Mouse (Mus musculus): ENCODE results near the gene Recql.

DNA sequence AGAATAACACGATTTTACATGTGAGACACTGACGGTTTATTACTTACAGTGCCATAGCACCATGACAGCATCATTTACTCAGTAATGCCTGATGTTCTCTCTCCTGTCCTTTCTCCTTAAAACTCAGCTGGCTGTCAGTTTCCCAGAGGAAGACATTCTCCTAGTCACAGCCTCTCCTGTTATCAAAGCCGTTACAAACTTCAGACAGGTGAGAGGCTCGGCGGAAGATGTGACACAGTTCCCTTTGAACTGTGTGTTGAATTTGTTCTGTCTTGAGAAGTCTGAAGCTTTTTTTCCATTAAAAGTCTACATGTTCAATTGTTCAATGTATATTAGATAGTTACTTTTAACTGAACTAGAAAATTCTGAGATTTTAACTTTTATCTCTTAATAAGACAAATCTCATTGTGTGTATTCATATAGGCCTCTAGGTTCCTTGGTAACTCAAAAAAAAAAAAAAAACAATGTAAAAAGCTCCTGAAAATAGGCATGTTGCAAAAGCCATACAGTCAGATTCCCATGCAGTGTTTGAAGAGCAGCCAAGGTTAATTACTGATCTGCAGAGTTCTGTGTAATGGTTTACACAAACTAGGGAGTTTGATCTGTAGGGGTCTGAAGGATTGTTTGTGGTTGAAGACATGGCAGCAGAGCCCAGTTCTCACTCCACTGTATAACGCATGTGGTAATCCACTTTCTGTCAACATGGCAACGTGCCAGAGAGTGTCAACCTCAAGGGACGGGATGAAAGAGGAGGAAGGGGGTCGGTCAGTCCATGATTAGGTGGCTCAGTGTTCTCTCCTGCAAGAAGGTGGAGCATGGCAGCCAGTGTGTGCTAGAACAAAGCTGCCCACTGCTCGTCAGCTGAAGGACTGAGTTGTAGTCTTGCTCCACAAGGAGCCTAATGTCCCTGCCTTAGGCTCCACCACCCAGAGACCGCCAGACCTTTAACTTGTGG is 39.2 kb downstream of the Recql start:
- TF ChIP-seq CHD2 (IDR thresholded peaks at IDR 0.05; ENCODE audit: low read depth, low read length): no peak
- no peak for TF ChIP-seq HCFC1 (IDR thresholded peaks at IDR 0.05; ENCODE audit: borderline replicate concordance, insufficient read depth, low read length)
- no peak for TF ChIP-seq MAFK (IDR thresholded peaks at IDR 0.05; ENCODE audit: insufficient read depth, low read depth, low read length)
